Mouse (Mus musculus) heart, embryonic 12.5 days (tissue): ENCODE measurements around the gene Banf1. TPM values are rescaled to one million over a fixed set of nuclear protein-coding genes. Genes with fewer than 3 reads are reported as not detected.
A peak's percentile ranks its signal among the peaks of the same experiment; 100 is the strongest.
"Not testable (repeated sequence)": the region's sequence is repeated elsewhere in the genome, so short reads cannot be mapped to it uniquely, and the experiment has no call there.

ENCODE experiments used
- ATAC-seq: fragments of 200-750 bp; cut with Nextera tagmentation; 2 replicates; pipeline ENCODE4 v1.8.0; 2017; ENCODE audit warnings: moderate TSS enrichment, moderate library complexity; ENCODE audit not compliant: insufficient number of reproducible peaks, low FRiP score
- H3K27ac ChIP-seq: fragments of 300-500 bp; sonication (generic); 2 replicates; pipeline ENCODE4 v1.5.1; 2016; ENCODE audit warnings: mild to moderate bottlenecking, moderate library complexity; ENCODE audit not compliant: poor library complexity, severe bottlenecking
- H3K27me3 ChIP-seq: fragments of 300-500 bp; sonication (generic); replicated peaks from 2 replicates; pipeline ENCODE4 v1.6.1; 2016; ENCODE audit warnings: mild to moderate bottlenecking, moderate library complexity
- H3K36me3 ChIP-seq: fragments of 300-500 bp; sonication (generic); 2 replicates; pipeline ENCODE4 v1.6.1; 2016; ENCODE audit warnings: mild to moderate bottlenecking, moderate library complexity
- H3K4me1 ChIP-seq: fragments of 300-500 bp; sonication (generic); replicated peaks from 2 replicates; pipeline ENCODE4 v1.6.1; 2016; ENCODE audit warnings: mild to moderate bottlenecking
- H3K4me2 ChIP-seq: fragments of 300-500 bp; sonication (generic); 2 replicates; pipeline ENCODE4 v1.6.1; 2016; ENCODE audit warnings: mild to moderate bottlenecking, moderate library complexity
- H3K4me3 ChIP-seq: fragments of 300-500 bp; sonication (generic); 2 replicates; pipeline ENCODE4 v1.5.1; 2016; ENCODE audit warnings: mild to moderate bottlenecking
- H3K9ac ChIP-seq: fragments of 300-500 bp; sonication (generic); 2 replicates; pipeline ENCODE4 v1.6.1; 2016; ENCODE audit warnings: mild to moderate bottlenecking, moderate library complexity
- H3K9me3 ChIP-seq: fragments of 300-500 bp; sonication (generic); replicated peaks from 2 replicates; pipeline ENCODE4 v1.6.1; 2016; ENCODE audit warnings: mild to moderate bottlenecking, moderate library complexity
- WGBS: fragments of 180-500 bp; shearing (Covaris S2); methylation state at CpG from one replicate; pipeline ENCODE4 v1.1.7; 2016; 5-methylcytosine and 5-hydroxymethylcytosine counted together
- polyA plus RNA-seq: library from polyadenylated mRNA; unstranded; fragments of >200 nt; fragmentation: Nextera tagmentation; extraction: Ambion mirVana; gene quantifications from 2 replicates; pipeline ENCODE4 v1.2.1, GENCODE M21; 2016

Gene Banf1
- polyA plus RNA-seq, 1 experiment from 2014 or later = 410 TPM

DNA sequence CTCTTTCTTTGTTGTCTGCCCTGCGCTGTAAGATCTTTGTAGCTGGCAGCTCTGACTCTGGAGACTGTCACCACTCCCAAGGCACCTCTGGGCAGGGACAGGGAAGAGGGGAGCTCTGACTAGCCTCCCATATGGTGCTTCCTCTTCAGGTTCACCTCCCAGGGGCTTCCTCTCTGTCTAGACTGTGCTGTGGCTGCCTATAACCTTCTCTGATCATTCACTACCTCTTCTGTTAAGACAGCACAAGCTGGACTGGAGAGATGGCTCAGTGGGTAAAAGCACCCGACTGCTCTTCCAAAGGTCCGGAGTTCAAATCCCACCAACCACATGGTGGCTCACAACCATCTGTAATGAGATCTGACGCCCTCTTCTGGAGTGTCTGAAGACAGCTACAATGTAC, 34.1 kb upstream of the Banf1 start:
- H3K4me1 ChIP-seq, H3K4me3 ChIP-seq, H3K9me3 ChIP-seq, H3K9ac ChIP-seq, H3K27me3 ChIP-seq, H3K27ac ChIP-seq, H3K36me3 ChIP-seq: not testable (repeated sequence)
- peak overlapping the region; percentile 28 for H3K4me2 ChIP-seq
- WGBS = 60% methylated on average over 4 of the region's 4 CpGs
- 0 out of 2 replicates have a peak, but pooled peaks have one; percentile 17 for ATAC-seq

DNA sequence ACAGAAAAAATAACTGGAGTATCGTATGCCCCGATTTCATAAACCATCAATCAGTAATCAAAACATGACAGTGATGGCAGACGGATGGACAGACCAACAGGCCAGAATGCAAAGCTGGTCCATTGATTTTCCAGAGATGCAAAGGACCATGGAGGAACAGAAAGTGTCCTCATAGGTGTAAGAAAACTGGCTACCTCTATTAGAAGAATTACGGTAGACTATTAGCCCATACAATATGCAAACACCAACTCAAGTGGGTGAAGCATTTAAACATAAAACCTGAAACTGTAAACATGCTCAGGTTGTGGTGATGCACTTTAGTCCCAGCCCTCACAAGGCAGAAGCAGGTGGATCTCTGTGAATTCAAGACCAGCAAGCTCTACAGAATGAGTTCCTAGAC, 28.4 kb upstream of the Banf1 start:
- Histone ChIP-seq H3K4me1 (peaks cover 13% of the 10 kb centered on the region), H3K36me3 (no peaks in the 10 kb centered on the region), H3K9ac (no peak overlapping the region), H3K27ac (no peak overlapping the region), H3K27me3 (no peaks in the 10 kb centered on the region), H3K4me3 (no peak overlapping the region), H3K9me3 (no peaks in the 10 kb centered on the region), H3K4me2 (no peak overlapping the region)
- ATAC-seq = no peak
- 65% methylated on average over 4 of the region's 4 CpGs for whole genome bisulfite sequencing

DNA sequence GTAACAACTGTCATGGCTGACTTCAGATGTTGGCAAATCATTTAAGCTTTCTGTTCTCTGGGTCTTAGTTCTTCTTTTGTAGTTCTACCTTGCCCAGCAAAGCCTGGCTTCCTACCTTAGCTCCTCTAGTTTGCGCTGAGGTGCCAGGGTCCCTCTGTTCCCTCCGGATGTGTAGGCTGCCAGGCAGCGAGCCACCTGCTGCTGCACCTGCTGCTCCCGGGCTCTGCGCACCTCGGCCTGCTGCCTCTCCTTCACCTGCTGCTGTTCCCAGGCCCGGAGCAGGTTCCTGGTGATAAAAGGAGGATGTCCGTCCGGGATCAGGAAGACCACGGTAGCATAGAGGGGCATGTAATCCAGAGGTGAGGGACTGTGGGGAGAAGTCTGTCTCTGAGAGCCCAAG, 27.2 kb upstream of the Banf1 start:
- WGBS = 46% methylated on average over 10 of the region's 10 CpGs
- peaks cover 25% of the 10 kb centered on the region for H3K4me1 ChIP-seq
- H3K9ac ChIP-seq = no peak overlapping the region
- no peak for ATAC-seq
- H3K9me3 ChIP-seq = no peaks in the 10 kb centered on the region
- H3K36me3 ChIP-seq = no peaks in the 10 kb centered on the region
- no peak overlapping the region for H3K4me3 ChIP-seq
- no peaks in the 10 kb centered on the region for H3K27me3 ChIP-seq
- H3K27ac ChIP-seq = no peak overlapping the region
- H3K4me2 ChIP-seq = no peak overlapping the region

DNA sequence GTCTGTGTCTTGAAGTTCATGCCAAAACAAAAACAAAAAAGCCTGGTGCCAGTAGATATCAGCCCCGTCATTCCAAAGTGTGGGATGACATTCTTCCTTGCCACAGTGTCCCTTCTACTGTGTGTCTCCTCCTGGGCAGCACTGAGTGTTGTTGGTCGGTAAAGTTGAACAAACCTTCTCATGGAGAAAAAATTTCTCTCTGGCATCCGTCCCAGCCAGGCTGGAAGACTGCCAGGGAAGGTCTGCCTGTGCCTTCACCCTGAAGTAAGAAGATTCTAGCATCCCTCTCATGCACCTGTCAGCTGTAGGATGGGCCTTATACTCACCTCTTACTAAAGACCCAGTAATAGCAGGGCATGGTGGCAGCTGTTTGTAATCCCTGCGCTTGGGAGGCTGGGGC, 25.9 kb upstream of the Banf1 start:
- H3K4me1 ChIP-seq = peaks cover 28% of the 10 kb centered on the region
- H3K36me3 ChIP-seq = no peaks in the 10 kb centered on the region
- 28% methylated on average over 4 of the region's 4 CpGs for WGBS
- H3K4me2 ChIP-seq = no peak overlapping the region
- 0 out of 2 replicates have a peak overlapping the region, but pooled peaks have one; percentile 65 for H3K27ac ChIP-seq
- H3K9ac ChIP-seq = no peak overlapping the region
- no peak for ATAC-seq
- H3K9me3 ChIP-seq = no peaks in the 10 kb centered on the region
- no peaks in the 10 kb centered on the region for H3K27me3 ChIP-seq
- H3K4me3 ChIP-seq = no peak overlapping the region

DNA sequence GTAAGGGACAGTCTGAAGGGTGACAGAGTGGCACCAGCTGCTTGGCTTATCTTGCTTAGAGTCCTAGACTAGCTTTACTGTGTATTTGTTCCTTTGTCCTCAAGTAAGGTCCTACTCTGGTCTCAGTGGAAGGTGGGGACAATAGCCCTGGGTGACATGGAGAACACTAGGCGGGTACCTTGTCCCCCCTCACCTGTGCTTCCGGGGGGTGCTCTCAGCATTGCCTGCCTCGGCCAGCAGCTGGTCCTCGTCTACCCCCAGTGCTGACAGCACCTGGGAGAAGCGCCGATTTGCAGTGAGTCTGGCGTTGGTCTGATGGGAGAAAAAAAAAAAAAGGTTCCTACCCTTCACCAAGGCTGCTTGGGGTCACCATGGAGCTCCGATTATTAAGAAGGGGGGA, 23.4 kb upstream of the Banf1 start:
- Histone ChIP-seq H3K4me3 (peak overlapping the region; percentile 99), H3K36me3 (peaks cover 8% of the 10 kb centered on the region), H3K27me3 (no peaks in the 10 kb centered on the region), H3K9ac (no peak overlapping the region; the same call in 1 of the 2 replicates), H3K27ac (peak overlapping the region; percentile 81; the same call in 1 of the 2 replicates), H3K9me3 (no peaks in the 10 kb centered on the region), H3K4me1 (peaks cover 44% of the 10 kb centered on the region), H3K4me2 (peak overlapping the region; percentile 89)
- no peak for ATAC-seq
- WGBS = 53% methylated on average over 8 of the region's 8 CpGs

DNA sequence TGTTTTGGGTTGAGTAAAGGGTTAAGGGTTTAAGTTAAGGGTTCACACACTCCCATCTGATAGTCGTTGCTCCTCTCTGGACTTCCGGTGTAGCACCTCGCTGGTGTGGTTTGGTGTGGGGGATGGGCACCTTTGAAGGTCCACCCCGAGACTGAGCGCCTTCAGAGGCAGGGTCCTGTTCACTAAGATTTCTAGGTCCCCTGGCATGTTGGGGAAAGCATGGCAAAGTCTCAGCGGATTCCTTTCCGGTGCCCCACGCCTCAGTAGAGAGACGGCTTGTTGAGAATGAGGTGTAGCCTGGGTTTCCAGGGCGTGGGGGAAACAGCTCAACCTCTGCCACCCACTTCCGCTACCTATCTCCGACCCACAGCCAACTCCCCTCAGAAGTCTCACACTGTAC, 22.7 kb upstream of the Banf1 start:
- Histone ChIP-seq H3K4me2 (peak overlapping the region; percentile 89), H3K9ac (peak overlapping the region; percentile 97), H3K9me3 (no peaks in the 10 kb centered on the region), H3K4me3 (peak overlapping the region; percentile 99), H3K27me3 (no peaks in the 10 kb centered on the region), H3K36me3 (peaks cover 16% of the 10 kb centered on the region), H3K27ac (peak overlapping the region; percentile 81), H3K4me1 (peaks cover 44% of the 10 kb centered on the region)
- ATAC-seq = no peak
- WGBS = 20% methylated on average over 12 of the region's 12 CpGs

DNA sequence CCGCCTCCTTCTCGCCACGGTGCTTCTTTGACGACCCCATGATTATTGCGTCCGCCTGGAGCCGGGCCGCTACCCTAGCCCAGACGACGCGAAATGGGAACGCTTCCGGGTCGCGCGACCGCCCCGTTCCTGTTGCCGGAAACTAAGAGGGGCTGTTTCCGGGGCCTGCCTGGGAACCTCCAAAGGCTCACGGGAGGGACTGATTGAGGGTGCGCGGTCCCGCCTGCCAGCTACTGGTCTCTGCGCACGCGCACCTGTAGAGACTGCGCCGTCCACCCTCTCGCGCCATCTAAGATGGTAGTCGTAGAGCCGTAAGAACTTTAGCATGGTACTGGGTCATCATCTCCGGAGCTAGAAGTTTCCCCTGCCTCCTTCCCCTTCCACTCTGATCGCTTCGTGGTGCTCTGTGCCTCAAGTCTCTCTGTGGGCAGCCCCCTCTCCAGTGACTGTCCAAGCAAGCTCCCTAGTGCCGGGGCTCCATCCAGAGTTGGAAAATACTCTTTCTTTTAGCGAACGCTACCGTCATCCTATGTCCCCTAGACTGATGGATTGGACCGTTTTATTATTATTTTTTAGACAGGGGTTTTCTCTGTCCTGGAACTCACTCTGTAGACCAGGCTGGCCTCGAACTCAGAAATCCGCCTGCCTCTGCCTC, 21.7 kb upstream of the Banf1 start, which contains the start of gene Sart1:
Sart1 (minus strand) TSS at position 116 of the 655 bp plus-strand sequence.
- Histone ChIP-seq H3K9ac (peak within 1 kb of the TSS; percentile 97), H3K4me1 (peaks cover 44% of the 10 kb centered on the region), H3K27ac (peak within 1 kb of the TSS; percentile 81), H3K27me3 (no peaks in the 10 kb centered on the region), H3K4me2 (peak within 1 kb of the TSS; percentile 89), H3K4me3 (peak within 1 kb of the TSS; percentile 99), H3K9me3 (no peaks in the 10 kb centered on the region), H3K36me3 (peaks cover 25% of the 10 kb centered on the region)
- ATAC-seq = peak; percentile 93
- WGBS = under 1% methylated on average over 43 of the region's 43 CpGs

DNA sequence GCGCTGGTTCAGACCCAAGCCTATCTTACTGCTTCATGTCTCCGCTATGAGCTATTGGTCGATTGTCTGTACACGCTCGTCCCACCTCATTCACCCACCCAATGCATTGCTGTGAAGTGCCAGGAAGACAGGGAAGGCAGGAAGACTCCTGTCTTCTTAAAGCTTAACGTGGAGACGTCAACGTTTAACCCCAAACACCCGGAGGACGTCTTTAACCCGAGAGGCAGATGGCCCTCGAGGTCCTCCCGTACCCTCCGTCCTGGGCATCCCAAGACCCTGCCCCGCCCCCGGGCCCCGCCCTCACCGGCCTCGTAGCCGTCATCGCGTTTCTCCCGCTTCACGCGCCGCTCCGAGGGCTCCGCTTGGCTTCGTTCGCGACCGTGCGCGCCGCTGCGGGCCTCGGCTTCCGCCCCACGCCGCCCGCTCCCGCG, 21.1 kb upstream of the Banf1 start:
- H3K36me3 ChIP-seq = peaks cover 32% of the 10 kb centered on the region
- H3K4me1 ChIP-seq = peaks cover 42% of the 10 kb centered on the region
- no peaks in the 10 kb centered on the region for H3K9me3 ChIP-seq
- peak; percentile 73 for ATAC-seq
- H3K4me2 ChIP-seq = peak overlapping the region; percentile 89
- H3K4me3 ChIP-seq = peak overlapping the region; percentile 99
- no peaks in the 10 kb centered on the region for H3K27me3 ChIP-seq
- peak overlapping the region; percentile 78 for H3K27ac ChIP-seq
- under 1% methylated on average over 43 of the region's 43 CpGs for WGBS
- H3K9ac ChIP-seq = peak overlapping the region; percentile 97

DNA sequence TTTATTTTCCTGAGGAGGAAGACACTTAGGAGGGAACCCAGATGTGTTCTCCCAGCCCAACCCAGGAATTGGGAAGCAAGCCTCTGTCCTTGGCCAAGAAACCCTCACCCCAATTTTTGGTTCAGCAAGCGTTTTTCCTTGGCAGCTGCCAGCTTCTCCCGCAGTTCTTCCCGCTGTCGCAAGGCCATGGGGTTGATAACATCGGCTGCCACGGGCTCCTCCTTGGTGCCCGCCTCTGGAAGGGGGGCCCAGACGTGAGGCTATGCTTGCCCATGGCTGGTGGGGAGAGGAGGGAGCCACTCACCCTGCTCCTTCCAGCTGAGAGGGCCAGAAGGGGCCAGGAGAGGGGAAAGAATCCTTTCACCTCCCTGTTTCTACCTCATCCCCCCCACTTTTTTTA, 17.7 kb upstream of the Banf1 start:
- 92% methylated on average over 8 of the region's 8 CpGs for WGBS
- Histone ChIP-seq H3K9me3 (no peaks in the 10 kb centered on the region), H3K4me3 (no peak overlapping the region), H3K4me2 (no peak overlapping the region), H3K4me1 (peaks cover 25% of the 10 kb centered on the region), H3K27ac (no peak overlapping the region), H3K36me3 (peaks cover 65% of the 10 kb centered on the region), H3K9ac (no peak overlapping the region), H3K27me3 (no peaks in the 10 kb centered on the region)
- ATAC-seq = no peak

DNA sequence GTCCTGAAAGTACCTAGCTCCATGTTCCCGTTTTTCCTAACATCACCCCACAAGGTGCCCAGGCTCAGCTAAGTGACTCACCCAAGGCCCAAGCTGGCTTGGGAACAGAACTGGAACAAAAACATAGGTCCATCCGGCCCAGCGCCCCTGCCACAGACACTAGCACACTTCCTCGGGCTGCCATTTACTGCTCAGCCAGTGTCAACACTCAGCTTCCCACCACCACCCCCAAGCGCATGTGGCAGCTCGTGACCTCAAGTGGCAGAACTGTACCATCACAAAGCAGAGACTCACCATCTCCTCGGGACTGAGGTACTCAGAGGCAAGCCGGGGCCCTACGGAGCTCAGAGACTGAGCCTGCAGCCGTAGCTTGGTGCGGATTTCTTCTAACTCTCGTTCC, 16.4 kb upstream of the Banf1 start:
- WGBS = 92% methylated on average over 12 of the region's 12 CpGs
- Histone ChIP-seq H3K36me3 (peaks cover 79% of the 10 kb centered on the region), H3K9me3 (no peaks in the 10 kb centered on the region), H3K4me3 (no peak overlapping the region), H3K27ac (no peak overlapping the region), H3K4me2 (no peak overlapping the region), H3K27me3 (no peaks in the 10 kb centered on the region), H3K4me1 (peaks cover 18% of the 10 kb centered on the region), H3K9ac (no peak overlapping the region)
- no peak for ATAC-seq

DNA sequence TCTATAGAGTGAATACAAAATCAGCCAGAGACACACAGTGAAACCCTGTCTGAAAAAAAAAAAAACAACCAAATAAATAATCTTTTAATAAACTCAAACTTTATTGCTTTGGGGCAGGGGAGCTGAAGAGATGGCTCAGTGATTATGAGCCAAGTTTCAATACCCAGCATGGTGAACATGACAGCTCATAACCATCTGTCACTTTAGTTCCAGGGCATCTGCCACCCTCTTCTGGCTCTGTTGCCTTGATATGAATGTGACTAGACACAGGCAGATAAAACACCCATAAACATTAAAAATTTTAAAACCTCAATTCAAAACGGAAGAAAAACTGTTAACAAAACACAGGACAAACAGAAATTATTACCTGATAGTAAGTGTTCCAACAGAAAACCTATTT, 10.5 kb upstream of the Banf1 start:
- no peak overlapping the region for H3K27ac ChIP-seq
- WGBS = 85% methylated on average over 1 of the region's 1 CpGs
- no peak overlapping the region for H3K4me2 ChIP-seq
- no peak overlapping the region for H3K4me3 ChIP-seq
- no peaks in the 10 kb centered on the region for H3K27me3 ChIP-seq
- H3K9me3 ChIP-seq = no peaks in the 10 kb centered on the region
- H3K9ac ChIP-seq = no peak overlapping the region
- H3K36me3 ChIP-seq = peaks cover 65% of the 10 kb centered on the region
- ATAC-seq = no peak
- H3K4me1 ChIP-seq = no peaks in the 10 kb centered on the region

DNA sequence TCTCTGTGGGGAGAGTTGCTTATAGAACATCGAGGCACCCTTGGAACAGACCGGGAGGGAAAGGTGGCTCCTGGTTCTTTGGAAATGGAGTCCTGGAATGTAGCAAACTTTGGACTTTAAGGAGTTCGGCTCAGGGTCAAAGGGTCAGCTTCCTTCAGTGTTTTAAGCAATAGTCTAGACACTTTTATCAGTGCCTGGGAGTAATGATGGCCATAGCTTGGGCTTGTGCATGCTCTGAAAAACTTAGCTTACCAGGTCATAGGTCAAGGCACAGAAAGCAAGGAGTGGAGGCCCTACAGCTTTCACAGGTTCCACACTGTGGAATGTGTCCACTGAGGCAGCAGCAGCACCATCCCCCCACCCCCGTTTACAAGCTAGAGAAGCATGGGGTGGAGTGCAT, 7.8 kb upstream of the Banf1 start:
- Histone ChIP-seq H3K4me1 (no peaks in the 10 kb centered on the region), H3K9ac (no peak overlapping the region), H3K4me2 (no peak overlapping the region), H3K9me3 (no peaks in the 10 kb centered on the region), H3K27ac (no peak overlapping the region), H3K4me3 (no peak overlapping the region), H3K27me3 (no peaks in the 10 kb centered on the region), H3K36me3 (peaks cover 62% of the 10 kb centered on the region)
- no peak for ATAC-seq
- 66% methylated on average over 4 of the region's 4 CpGs for WGBS
